Mouse (Mus musculus) neural tube, embryonic 14.5 days (tissue): ENCODE data around the gene Stub1. TPM values are rescaled to one million over a fixed set of nuclear protein-coding genes. Genes with fewer than 3 reads are reported as not detected.

Experiments
- ATAC-seq: fragments of 200-750 bp; cut with Nextera tagmentation; 2 replicates; pipeline ENCODE4 v1.8.0; 2017; ENCODE audit warnings: low read depth, mild to moderate bottlenecking, moderate TSS enrichment, moderate library complexity
- H3K27ac ChIP-seq: fragments of 300-500 bp; sonication (generic); 2 replicates; pipeline ENCODE4 v1.5.1; 2014; ENCODE audit warnings: low read depth, mild to moderate bottlenecking, control low read depth, low read length, moderate library complexity, mixed read lengths
- H3K27me3 ChIP-seq: fragments of 300-500 bp; sonication (generic); 2 replicates; pipeline ENCODE4 v1.6.1; 2014; ENCODE audit warnings: low read length; ENCODE audit not compliant: control insufficient read depth, insufficient read depth
- H3K36me3 ChIP-seq: fragments of 300-500 bp; sonication (generic); 2 replicates; pipeline ENCODE4 v1.6.1; 2014; ENCODE audit warnings: low read length, mixed read lengths; ENCODE audit not compliant: control insufficient read depth, insufficient read depth
- H3K4me1 ChIP-seq: fragments of 300-500 bp; sonication (generic); 2 replicates; pipeline ENCODE4 v1.6.1; 2014; ENCODE audit warnings: low read length; ENCODE audit not compliant: control insufficient read depth, insufficient read depth
- H3K4me2 ChIP-seq: fragments of 300-500 bp; sonication (generic); 2 replicates; pipeline ENCODE4 v1.6.1; 2014; ENCODE audit warnings: mild to moderate bottlenecking, low read depth, low read length, control low read depth
- H3K4me3 ChIP-seq: fragments of 300-500 bp; sonication (generic); 2 replicates; pipeline ENCODE4 v1.5.1; 2014; ENCODE audit warnings: low read depth, low read length, control low read depth, mixed read lengths
- H3K9ac ChIP-seq: fragments of 300-500 bp; sonication (generic); replicated peaks from 2 replicates; pipeline ENCODE4 v1.6.1; 2014; ENCODE audit warnings: low read depth, mild to moderate bottlenecking, control low read depth, low read length, mixed read lengths
- H3K9me3 ChIP-seq: fragments of 300-500 bp; sonication (generic); 2 replicates; pipeline ENCODE4 v1.6.1; 2016; ENCODE audit warnings: low read length; ENCODE audit not compliant: control insufficient read depth
- WGBS: fragments of 180-500 bp; shearing (Covaris S2); extraction: QIAGEN DNeasy Blood & Tissue Kit; methylation state at CpG from one replicate; pipeline ENCODE4 v1.1.7; 2014; 5-methylcytosine and 5-hydroxymethylcytosine counted together
- polyA plus RNA-seq: library from polyadenylated mRNA; unstranded; fragments of >200 nt; fragmentation: Nextera tagmentation; extraction: Ambion mirVana; gene quantifications from 2 replicates; pipeline ENCODE4 v1.2.1, GENCODE M21; 2014

Gene Stub1
- polyA plus RNA-seq, 1 experiment from 2014 or later = 351 TPM

DNA sequence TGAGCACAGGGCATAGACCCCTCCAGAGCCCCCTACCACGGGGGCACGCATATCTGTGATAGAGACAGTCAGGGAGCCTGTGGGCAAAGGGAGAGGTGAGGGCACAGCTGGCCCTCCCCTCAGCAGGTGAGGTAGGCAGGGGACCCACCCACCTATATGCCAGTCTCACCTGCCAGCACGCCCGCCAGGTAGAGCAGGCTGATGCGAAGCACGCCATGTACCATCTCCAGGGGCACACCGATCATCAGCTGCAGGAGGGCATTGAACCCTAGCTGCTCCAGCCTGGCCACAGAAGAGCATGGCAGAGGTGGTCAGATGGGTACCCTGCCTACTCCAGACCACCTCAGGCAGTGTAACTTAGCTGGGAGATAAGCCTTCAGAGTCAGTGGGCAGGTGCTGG lies 2.1 kb upstream of the Stub1 start:
- 95% methylated on average over 7 of the region's 7 CpGs for WGBS
- Histone ChIP-seq H3K36me3 (peaks cover 22% of the 10 kb centered on the region), H3K9me3 (no peaks in the 10 kb centered on the region), H3K4me1 (peaks cover 59% of the 10 kb centered on the region), H3K27me3 (no peaks in the 10 kb centered on the region), H3K9ac (no peak overlapping the region), H3K4me3 (0 out of 2 replicates have a peak overlapping the region, but pooled peaks have one; percentile 9), H3K4me2 (peak overlapping the region; percentile 90), H3K27ac (no peak overlapping the region)
- no peak for ATAC-seq

DNA sequence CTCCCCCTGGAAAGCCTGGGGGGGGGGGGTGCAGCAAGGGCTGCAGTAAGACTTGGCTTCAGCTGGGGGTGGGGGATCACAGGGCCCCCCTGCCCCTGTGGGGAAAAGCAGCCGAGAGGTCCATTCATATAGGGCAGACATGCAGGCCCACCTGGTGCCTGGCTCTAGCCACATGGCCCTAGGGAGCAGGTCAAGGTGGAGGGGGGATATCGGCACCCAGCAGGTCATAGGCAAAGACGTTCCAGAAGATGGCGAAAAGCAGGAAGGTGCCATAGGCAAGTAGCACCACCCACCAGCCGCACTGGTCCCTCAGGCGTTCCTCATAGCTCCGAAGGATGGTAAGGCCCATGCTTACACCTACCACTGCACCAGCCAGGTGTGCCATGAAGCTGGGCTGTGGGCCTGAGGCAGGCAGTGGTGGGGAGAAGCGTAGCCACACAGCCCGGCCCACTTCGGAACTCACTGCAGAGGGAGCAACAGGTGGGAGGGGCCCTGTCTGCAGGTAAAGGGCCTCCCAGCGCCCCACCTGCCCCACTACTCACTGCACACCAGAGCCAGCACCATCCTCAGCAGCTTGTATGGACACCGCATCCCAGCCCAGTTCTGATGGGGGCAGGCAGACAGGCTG lies 1.5 kb upstream of the Stub1 start:
- Histone ChIP-seq H3K4me2 (peak overlapping the region; percentile 90), H3K4me1 (peaks cover 64% of the 10 kb centered on the region), H3K4me3 (peak overlapping the region; percentile 82; the same call in 1 of the 2 replicates), H3K36me3 (peaks cover 20% of the 10 kb centered on the region), H3K9ac (peak overlapping the region; percentile 76), H3K9me3 (no peaks in the 10 kb centered on the region), H3K27ac (no peak overlapping the region), H3K27me3 (no peaks in the 10 kb centered on the region)
- WGBS = 93% methylated on average over 12 of the region's 12 CpGs
- ATAC-seq = no peak

DNA sequence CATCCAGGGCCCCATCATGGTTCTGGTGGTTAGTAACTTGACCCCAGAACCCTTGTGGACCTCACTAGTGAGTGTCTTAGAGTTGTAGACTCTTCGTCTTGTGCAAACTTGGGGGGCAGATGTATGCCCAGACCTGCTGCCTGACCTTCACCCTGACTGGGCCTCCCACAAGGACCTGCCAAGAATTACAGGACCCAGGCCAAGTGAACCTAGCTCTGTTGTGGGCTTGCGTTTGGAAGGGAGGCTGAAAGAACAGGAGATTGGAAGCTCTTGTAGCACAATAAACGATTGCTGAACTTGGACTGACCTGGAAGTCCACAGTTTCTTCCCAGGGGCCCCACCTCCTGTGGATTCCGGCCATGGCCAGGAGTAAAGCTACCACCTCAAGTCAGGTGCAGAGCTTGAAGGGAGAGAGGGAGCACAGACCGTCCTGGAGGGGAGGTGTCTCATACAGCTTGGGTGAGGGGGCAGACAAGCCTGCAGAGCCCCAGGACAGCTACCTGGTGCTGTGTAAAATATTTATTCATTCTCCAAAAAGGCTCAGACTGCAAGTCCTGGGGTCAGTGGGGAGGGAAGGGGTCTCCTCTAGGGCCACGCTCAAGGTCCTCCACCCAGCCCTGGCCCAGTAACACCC lies 874 bp upstream of the Stub1 start:
- Histone ChIP-seq H3K4me3 (peak overlapping the region; percentile 82), H3K9me3 (no peaks in the 10 kb centered on the region), H3K36me3 (peaks cover 16% of the 10 kb centered on the region), H3K27ac (peak overlapping the region; percentile 93; the same call in 1 of the 2 replicates), H3K4me1 (peaks cover 69% of the 10 kb centered on the region), H3K9ac (peak overlapping the region; percentile 76), H3K27me3 (no peaks in the 10 kb centered on the region), H3K4me2 (peak overlapping the region; percentile 90)
- 59% methylated on average over 6 of the region's 6 CpGs for WGBS
- ATAC-seq = no peak

DNA sequence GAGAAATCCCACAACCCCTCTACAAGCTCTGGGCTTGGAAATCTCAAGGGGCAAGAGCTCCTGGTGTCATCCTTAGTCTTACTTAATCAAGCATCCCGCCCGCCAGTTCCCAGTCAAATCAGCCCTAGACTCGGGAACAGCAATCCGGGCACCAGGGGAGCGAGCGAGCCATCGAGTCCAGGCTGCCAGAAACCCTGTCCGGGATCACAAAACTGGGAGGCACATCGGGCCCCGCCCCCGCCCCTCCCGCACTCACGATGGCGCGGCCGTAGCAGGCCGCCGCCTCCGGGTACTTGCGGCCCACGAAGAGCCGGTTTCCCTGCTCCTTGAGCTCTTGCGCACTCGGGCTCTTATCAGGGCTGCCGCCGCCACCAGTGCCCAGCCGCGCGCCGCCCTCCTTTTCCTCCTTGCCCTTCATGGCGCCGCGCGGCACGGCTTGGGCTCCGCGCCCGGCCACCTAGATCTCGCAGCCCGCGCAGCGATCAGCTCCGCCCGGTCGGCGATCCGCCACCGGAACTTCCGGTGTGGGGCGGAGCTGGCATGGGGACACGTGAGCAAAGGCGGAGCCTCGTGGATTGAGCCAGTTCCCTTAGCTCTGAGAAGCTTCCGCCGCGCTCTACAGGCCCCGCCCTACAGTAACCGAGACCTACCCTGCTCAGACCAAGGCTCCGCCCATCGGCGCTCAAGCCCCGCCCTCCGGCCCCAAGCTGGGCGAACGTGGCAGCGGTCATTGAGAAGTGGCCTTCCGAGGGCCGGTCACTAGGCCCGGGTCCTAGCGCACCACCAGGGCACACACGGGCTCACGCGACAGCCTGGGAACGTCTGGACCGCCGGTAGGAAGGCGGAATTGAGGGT lies 541 bp downstream of the Stub1 start:
- peak overlapping the region; percentile 76 for H3K9ac ChIP-seq
- ATAC-seq = peak; percentile 90
- under 1% methylated on average over 67 of the region's 77 CpGs for WGBS
- peak overlapping the region; percentile 93 for H3K27ac ChIP-seq
- H3K36me3 ChIP-seq = peaks cover 17% of the 10 kb centered on the region
- H3K4me1 ChIP-seq = peaks cover 77% of the 10 kb centered on the region
- peak overlapping the region; percentile 82 for H3K4me3 ChIP-seq
- no peaks in the 10 kb centered on the region for H3K9me3 ChIP-seq
- peak overlapping the region; percentile 90 for H3K4me2 ChIP-seq
- no peaks in the 10 kb centered on the region for H3K27me3 ChIP-seq

DNA sequence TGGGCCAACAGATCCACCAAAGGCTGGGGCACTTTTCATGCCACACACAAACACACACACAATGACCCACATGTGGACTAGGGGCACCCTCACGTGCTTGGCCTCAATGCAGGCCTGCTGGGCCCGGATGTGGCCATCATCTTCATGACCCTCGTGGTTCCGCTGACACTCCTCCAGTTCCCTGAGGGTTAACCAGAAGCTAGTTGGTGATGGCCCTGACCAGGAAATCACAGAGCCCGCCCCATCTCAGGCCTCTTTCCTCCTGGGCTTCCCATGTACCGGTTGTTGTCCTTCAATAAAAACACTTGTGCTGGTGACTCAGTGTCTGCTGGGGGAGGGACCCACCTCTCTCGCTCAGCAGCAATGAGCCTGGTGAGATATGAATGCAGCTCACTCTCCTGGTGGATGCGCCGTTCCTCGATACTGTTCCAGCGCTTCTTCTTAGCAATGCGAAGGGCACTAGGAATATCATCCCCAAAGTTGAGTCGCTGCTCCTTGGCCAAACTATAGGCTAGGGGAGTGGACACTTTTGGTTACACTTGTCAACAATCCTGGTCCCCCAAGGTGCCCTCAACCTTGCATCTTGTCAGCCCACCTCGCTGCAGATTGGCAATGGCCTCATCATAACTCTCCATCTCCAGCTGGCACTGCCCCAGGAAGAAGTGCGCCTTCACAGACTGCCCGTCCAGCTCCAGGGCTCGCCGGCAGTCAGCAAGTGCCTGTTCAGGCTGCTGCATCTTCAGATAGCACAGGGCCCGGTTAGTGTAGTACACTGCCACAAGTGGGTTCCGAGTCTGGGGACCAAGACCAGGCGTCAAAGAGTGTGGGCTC lies 1.5 kb downstream of the Stub1 start:
- no peaks in the 10 kb centered on the region for H3K27me3 ChIP-seq
- ATAC-seq = no peak
- peak overlapping the region; percentile 76 for H3K9ac ChIP-seq
- H3K4me2 ChIP-seq = peak overlapping the region; percentile 90
- H3K4me3 ChIP-seq = peak overlapping the region; percentile 82
- peaks cover 20% of the 10 kb centered on the region for H3K36me3 ChIP-seq
- H3K27ac ChIP-seq = no peak overlapping the region
- WGBS = 66% methylated on average over 21 of the region's 21 CpGs
- H3K9me3 ChIP-seq = no peaks in the 10 kb centered on the region
- peaks cover 71% of the 10 kb centered on the region for H3K4me1 ChIP-seq

DNA sequence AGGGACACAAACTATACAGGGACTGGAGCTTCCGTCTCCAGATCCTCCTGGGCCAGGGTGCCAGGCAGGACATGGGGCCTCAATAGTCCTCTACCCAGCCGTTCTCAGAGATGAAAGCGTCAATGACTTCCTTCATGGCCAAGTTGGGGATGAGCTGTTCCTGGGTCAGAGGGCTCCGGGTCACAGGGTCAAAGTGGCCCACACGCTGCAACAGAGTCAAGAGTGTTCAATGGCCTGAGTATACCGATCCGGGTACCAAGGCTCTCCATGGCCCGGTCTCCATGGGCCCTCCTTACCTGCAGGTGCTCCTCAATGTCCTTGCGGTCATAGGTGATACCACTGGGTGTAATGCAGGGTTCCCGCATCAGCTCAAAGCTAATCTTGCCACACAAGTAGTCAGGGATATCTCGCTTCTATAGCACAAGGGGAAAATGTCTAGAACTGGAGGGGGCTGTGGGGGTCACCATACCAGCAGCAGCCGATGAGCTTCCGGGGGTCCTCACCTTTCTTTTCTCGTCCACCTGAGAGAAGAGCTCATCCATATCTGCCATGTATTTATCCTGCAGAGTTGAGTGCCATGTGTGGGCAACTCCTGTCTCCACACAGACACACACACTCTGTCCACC lies 2.3 kb downstream of the Stub1 start:
- Histone ChIP-seq H3K36me3 (peaks cover 20% of the 10 kb centered on the region), H3K4me1 (peaks cover 63% of the 10 kb centered on the region), H3K9me3 (no peaks in the 10 kb centered on the region), H3K27me3 (no peaks in the 10 kb centered on the region), H3K27ac (no peak overlapping the region), H3K9ac (no peak overlapping the region), H3K4me2 (peak overlapping the region; percentile 90; the same call in 1 of the 2 replicates), H3K4me3 (no peak overlapping the region)
- no peak for ATAC-seq
- WGBS = 89% methylated on average over 14 of the region's 14 CpGs

DNA sequence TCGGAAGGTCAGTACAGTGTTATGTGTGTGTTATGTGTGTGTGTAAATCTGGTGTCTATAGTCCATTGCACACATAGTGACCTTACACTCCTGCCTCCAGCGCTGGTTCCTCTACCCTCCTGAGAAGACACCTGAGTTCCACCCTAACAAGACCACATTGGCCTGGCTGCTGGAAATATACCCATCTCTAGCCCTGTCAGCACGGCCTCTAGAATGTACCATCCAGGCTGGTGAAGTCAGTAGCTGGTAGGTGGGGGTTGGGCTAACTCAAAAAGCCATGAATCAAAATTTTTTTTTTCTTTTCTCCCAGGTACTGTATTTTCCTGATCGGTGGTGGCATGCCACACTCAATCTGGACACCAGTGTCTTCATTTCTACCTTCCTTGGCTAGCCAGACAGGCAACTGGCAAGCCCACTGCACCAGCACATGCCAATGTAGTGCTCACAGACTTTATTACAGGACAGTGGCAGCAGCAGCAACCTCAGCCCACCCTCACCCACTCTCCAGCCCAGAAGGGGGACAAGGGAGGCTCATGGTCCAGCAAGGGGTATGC lies 2.9 kb downstream of the Stub1 start:
- Histone ChIP-seq H3K9me3 (no peaks in the 10 kb centered on the region), H3K27ac (no peak overlapping the region), H3K9ac (no peak overlapping the region), H3K4me1 (peaks cover 59% of the 10 kb centered on the region), H3K27me3 (no peaks in the 10 kb centered on the region), H3K4me2 (peak overlapping the region; percentile 96), H3K4me3 (peak overlapping the region; percentile 59; the same call in 1 of the 2 replicates), H3K36me3 (peaks cover 20% of the 10 kb centered on the region)
- 91% methylated on average over 4 of the region's 4 CpGs for WGBS
- no peak for ATAC-seq

DNA sequence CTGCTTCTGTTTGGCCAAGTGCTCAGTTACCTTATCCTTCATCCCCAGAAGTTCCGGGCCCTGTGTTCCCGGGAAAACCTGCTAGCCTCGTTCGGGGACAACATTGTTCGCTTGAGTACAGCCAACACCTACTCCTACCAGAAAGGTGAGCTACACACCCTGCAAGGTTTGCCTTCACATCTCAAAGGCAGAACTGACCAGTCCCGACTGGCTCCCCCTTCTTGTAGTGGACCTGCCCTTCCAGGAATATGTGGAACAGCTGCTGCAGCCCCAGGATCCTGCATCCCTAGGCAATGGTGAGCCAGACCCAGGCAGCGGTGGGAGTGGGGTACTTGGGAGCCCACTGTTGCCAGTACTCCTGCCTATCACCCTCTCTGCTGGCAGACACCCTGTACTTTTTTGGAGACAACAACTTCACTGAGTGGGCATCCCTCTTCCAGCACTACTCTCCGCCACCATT lies 3.6 kb downstream of the Stub1 start:
- ATAC-seq = no peak
- peaks cover 58% of the 10 kb centered on the region for H3K4me1 ChIP-seq
- peak overlapping the region; percentile 59 for H3K4me3 ChIP-seq
- H3K4me2 ChIP-seq = peak overlapping the region; percentile 96
- peaks cover 20% of the 10 kb centered on the region for H3K36me3 ChIP-seq
- H3K27me3 ChIP-seq = no peaks in the 10 kb centered on the region
- H3K27ac ChIP-seq = peak overlapping the region; percentile 86
- H3K9me3 ChIP-seq = no peaks in the 10 kb centered on the region
- H3K9ac ChIP-seq = peak overlapping the region; percentile 74
- 42% methylated on average over 8 of the region's 8 CpGs for WGBS
